ENCODE assay signal across 8 mouse cellular contexts in genomic region chr17:78201221-78202058, GRCm38 (mm10). TPM values are rescaled to one million over a fixed set of nuclear protein-coding genes. Genes with fewer than 3 reads are reported as not detected.
DNase-seq lines count a peak whose midpoint lies in the region; ATAC-seq and TF ChIP-seq lines count a peak whose summit lies in the region.

No protein-coding gene starts in this region.

- peaks cover 21% of the 10 kb centered on the region for H3K4me1 ChIP-seq in heart, adult 2 months (ENCODE audit: control insufficient read depth, insufficient read depth, low read length)
- H3K4me1 ChIP-seq in E14TG2a.4 (replicated peaks; ENCODE audit: low read depth, low read length), result peaks cover 19% of the 10 kb centered on the region
- peaks cover 8 to 34% of the 10 kb centered on the region in 2 experiments; a peak in 3 of 4 replicates for H3K4me1 ChIP-seq in heart, embryonic 14.5 days (ENCODE audit: control insufficient read depth in 2 of 2, insufficient read depth in 2 of 2, low read length in 2 of 2)
- peaks cover 24% of the 10 kb centered on the region for H3K4me1 ChIP-seq in midbrain, embryonic 14.5 days (ENCODE audit: control insufficient read depth, insufficient read depth, low read length)

- peak overlapping the region; percentile 98 for H3K4me3 ChIP-seq in heart, adult 2 months
- H3K4me3 ChIP-seq in E14TG2a.4 (replicated peaks; ENCODE audit: low read length), result peak overlapping the region; percentile 88
- H3K4me3 ChIP-seq in heart, embryonic 14.5 days (ENCODE audit: control insufficient read depth in 1 of 2, insufficient read depth in 1 of 2, low read depth in 1 of 2, low read length in 2 of 2), result peak overlapping the region; percentile 67 to 91
- H3K4me3 ChIP-seq in midbrain, embryonic 14.5 days (replicated peaks; ENCODE audit: low read depth, low read length), result peak overlapping the region; percentile 74

- TF ChIP-seq CTCF in heart, adult 2 months (IDR thresholded peaks at IDR 0.05), result no peak
- TF ChIP-seq CTCF in E14TG2a.4 (conservative IDR thresholded peaks at IDR 0.05; ENCODE audit: low read length), result no peak

- peaks cover 17% of the 10 kb centered on the region for H3K79me2 ChIP-seq in heart, adult 2 months (replicated peaks; ENCODE audit: control insufficient read depth, insufficient read depth, low read length)

- no peak for TF ChIP-seq EP300 in heart, adult 2 months (IDR thresholded peaks at IDR 0.05; ENCODE audit: insufficient read depth, low read depth, low read length)

- ATAC-seq in heart, embryonic 14.5 days (ENCODE audit: insufficient number of reproducible peaks, insufficient read depth, low FRiP score, low read depth), result no peak
- ATAC-seq in midbrain, embryonic 14.5 days (ENCODE audit: low FRiP score, low TSS enrichment), result peak; percentile 29

- TF ChIP-seq POLR2A in heart, adult 2 months (IDR thresholded peaks at IDR 0.05; ENCODE audit: insufficient read depth, low read depth, low read length), result no peak

- DNase-seq in heart, adult 2 months, result peak; percentile 46 to 65
- no peak for DNase-seq in heart, postnatal 25 days (ENCODE audit: low spot score)
- peak; percentile 49 to 59 for DNase-seq in cerebellum, postnatal 25 days
- DNase-seq in kidney, postnatal 25 days, result peak; percentile 49 to 66
- DNase-seq in midbrain, embryonic 14.5 days, result peak; percentile 73
- peak; percentile 18 to 19 for DNase-seq in thymus, postnatal 10 days (ENCODE audit: low spot score in 2 of 2)

- H3K9ac ChIP-seq in heart, adult 2 months (ENCODE audit: low read depth, low read length), result peak overlapping the region; percentile 93
- peak overlapping the region; percentile 83 for H3K9ac ChIP-seq in heart, embryonic 14.5 days (ENCODE audit: low read length)
- H3K9ac ChIP-seq in midbrain, embryonic 14.5 days (replicated peaks; ENCODE audit: low read length), result peak overlapping the region; percentile 73

- WGBS in heart, adult 2 months, result 2% methylated on average over 39 of the region's 39 CpGs
- 1% methylated on average over 39 of the region's 39 CpGs for WGBS in heart, embryonic 14.5 days
- under 1% methylated on average over 39 of the region's 39 CpGs for WGBS in midbrain, embryonic 14.5 days

- H3K36me3 ChIP-seq in heart, adult 2 months (ENCODE audit: control insufficient read depth, insufficient read depth, low read length), result peaks cover 9% of the 10 kb centered on the region
- H3K36me3 ChIP-seq in E14TG2a.4 (ENCODE audit: insufficient read depth, low read length), result no peaks in the 10 kb centered on the region
- H3K36me3 ChIP-seq in heart, embryonic 14.5 days (ENCODE audit: control insufficient read depth, insufficient read depth, low read length), result no peaks in the 10 kb centered on the region
- H3K36me3 ChIP-seq in midbrain, embryonic 14.5 days (ENCODE audit: control insufficient read depth, insufficient read depth, low read length), result no peaks in the 10 kb centered on the region

- intact Hi-C loops in heart, adult 2 months (cut with DNase I), result loop anchor here (2.0 kb wide), 2 partner anchors 13 to 43 kb away; no protein-coding TSS in a partner anchor
- intact Hi-C loops in heart, postnatal 25 days (cut with DNase I), result loop anchor here (5.0 kb wide), 1 partner anchor 41 kb away; no protein-coding TSS in a partner anchor

- H3K4me2 ChIP-seq in heart, embryonic 14.5 days (ENCODE audit: low read length), result peak overlapping the region; percentile 100
- peak overlapping the region; percentile 98 for H3K4me2 ChIP-seq in midbrain, embryonic 14.5 days (ENCODE audit: low read length)

- H3K9me3 ChIP-seq in E14TG2a.4 (ENCODE audit: low read length), result no peaks in the 10 kb centered on the region
- no peaks in the 10 kb centered on the region for H3K9me3 ChIP-seq in heart, embryonic 14.5 days (ENCODE audit: control insufficient read depth, low read length)
- no peaks in the 10 kb centered on the region for H3K9me3 ChIP-seq in midbrain, embryonic 14.5 days (ENCODE audit: control insufficient read depth, low read length)

- H3K27ac ChIP-seq in heart, adult 2 months, result peak overlapping the region; percentile 99
- H3K27ac ChIP-seq in heart, embryonic 14.5 days (replicated peaks in 1 of 2; ENCODE audit: control insufficient read depth in 1 of 2, insufficient read depth in 1 of 2, low read depth in 2 of 2, low read length in 2 of 2), result 0 out of 4 replicates have a peak overlapping the region, but pooled peaks of 1 of the 2 experiments have one; percentile 86
- peak overlapping the region; percentile 91 for H3K27ac ChIP-seq in midbrain, embryonic 14.5 days (replicated peaks; ENCODE audit: low read depth, low read length)

- no peaks in the 10 kb centered on the region for H3K27me3 ChIP-seq in heart, adult 2 months (ENCODE audit: control insufficient read depth, insufficient read depth, low read length)
- H3K27me3 ChIP-seq in E14TG2a.4 (ENCODE audit: insufficient read depth, low read length), result peaks cover 59% of the 10 kb centered on the region
- H3K27me3 ChIP-seq in heart, embryonic 14.5 days (ENCODE audit: control insufficient read depth, insufficient read depth, low read length), result peaks cover 5% of the 10 kb centered on the region; the same call in 1 of the 2 replicates
- no peaks in the 10 kb centered on the region for H3K27me3 ChIP-seq in midbrain, embryonic 14.5 days (ENCODE audit: control insufficient read depth, insufficient read depth, low read length)

RNA-seq across cellular contexts. Expression of gene Crim1, which starts 1.4 kb away (rescaled TPM):
- total RNA-seq in heart, adult 2 months (2021), result 10 to 100 TPM; 50.6 to 55.4 TPM
- 28.2 and 42.9 TPM in 2 replicates for polyA plus RNA-seq in heart, adult 2 months (2012; rRNA removed)
- total RNA-seq in heart, postnatal 25 days (2021), result 10 to 100 TPM; 45.2 to 48.7 TPM
- polyA plus RNA-seq in heart, embryonic 14.5 days (2014; fragmentation: Nextera tagmentation; extraction: Ambion mirVana), result 2.0 and 2.6 TPM in 2 replicates
- polyA plus RNA-seq in midbrain, embryonic 14.5 days (2014; fragmentation: Nextera tagmentation; extraction: Ambion mirVana), result 11.9 and 13.6 TPM in 2 replicates
